Mouse (Mus musculus) cerebellum, adult 9-11 months (tissue): ENCODE measurements at regions not wholly inside any gene's neighbourhood (a gene's known extent, or its start where the extent isn't known, plus 50 kb on each side); places are given as distances from the start of the nearest gene placed in this dataset.
A peak's percentile ranks its signal among the peaks of the same experiment; 100 is the strongest.
"Not testable (repeated sequence)": the region's sequence is repeated elsewhere in the genome, so short reads cannot be mapped to it uniquely, and the experiment has no call there.

ENCODE experiments used
- DNase-seq: peaks from one replicate; pipeline ENCODE4 v3.0.0; 2022

GRCm38 (mm10) chr1:113550172-113550571 lies 1685.5 kb upstream of the Dsel start:
- no peak for DNase-seq

GRCm38 (mm10) chr1:113539981-113540380 lies 1675.3 kb upstream of the Dsel start:
- DNase-seq = no peak

GRCm38 (mm10) chr1:113530553-113530952 lies 1665.8 kb upstream of the Dsel start:
- DNase-seq = no peak

- no peak for DNase-seq
Observed at GRCm38 (mm10) chr1:113495987-113496386, 1631.3 kb upstream of the Dsel start.

GRCm38 (mm10) chr1:113490243-113491003 lies 1625.7 kb upstream of the Dsel start:
- DNase-seq = no peak

- DNase-seq = no peak
Observed at GRCm38 (mm10) chr1:113456538-113457273, 1592.0 kb upstream of the Dsel start.

- DNase-seq = no peak
Observed at GRCm38 (mm10) chr1:113433701-113434100, 1569.0 kb upstream of the Dsel start.

- no peak for DNase-seq
Observed at GRCm38 (mm10) chr1:113431266-113431665, 1566.5 kb upstream of the Dsel start.

- DNase-seq = peak; percentile 14
Observed at GRCm38 (mm10) chr1:113412858-113413257, 1548.1 kb upstream of the Dsel start.

GRCm38 (mm10) chr1:113395267-113395824 lies 1530.6 kb upstream of the Dsel start:
- no peak for DNase-seq

GRCm38 (mm10) chr1:113394326-113394725 lies 1529.6 kb upstream of the Dsel start:
- DNase-seq = not testable (repeated sequence)

GRCm38 (mm10) chr1:113392962-113393361 lies 1528.2 kb upstream of the Dsel start:
- no peak for DNase-seq

- DNase-seq = no peak
Observed at GRCm38 (mm10) chr1:113389920-113390319, 1525.2 kb upstream of the Dsel start.

- DNase-seq = no peak
Observed at GRCm38 (mm10) chr1:113384888-113385430, 1520.2 kb upstream of the Dsel start.

GRCm38 (mm10) chr1:113383717-113384116 lies 1519.0 kb upstream of the Dsel start:
- no peak for DNase-seq

- no peak for DNase-seq
Observed at GRCm38 (mm10) chr1:113372679-113373078, 1508.0 kb upstream of the Dsel start.

- peak; percentile 12 for DNase-seq
Observed at GRCm38 (mm10) chr1:113358242-113358641, 1493.5 kb upstream of the Dsel start.

GRCm38 (mm10) chr1:113308037-113308436 lies 1443.3 kb upstream of the Dsel start:
- DNase-seq = no peak

- DNase-seq = no peak
Observed at GRCm38 (mm10) chr1:113297807-113298206, 1433.1 kb upstream of the Dsel start.

- no peak for DNase-seq
Observed at GRCm38 (mm10) chr1:113288242-113288641, 1423.5 kb upstream of the Dsel start.

- no peak for DNase-seq
Observed at GRCm38 (mm10) chr1:113284122-113284521, 1419.4 kb upstream of the Dsel start.

- DNase-seq = no peak
Observed at GRCm38 (mm10) chr1:113259421-113259820, 1394.7 kb upstream of the Dsel start.

GRCm38 (mm10) chr1:113247325-113247724 lies 1382.6 kb upstream of the Dsel start:
- DNase-seq = no peak

GRCm38 (mm10) chr1:113210095-113210494 lies 1345.4 kb upstream of the Dsel start:
- DNase-seq = no peak
